Comparison of ENCODE assay signal across 18 mouse cellular contexts in genomic region chr1:53864046-53864445, GRCm38 (mm10).
"Had no signal": no experiment of that assay in that cellular context is flagged by ENCODE, and none has a peak within 500 bp of the region (broad histone marks: within the 10 kb centered on the region; RNA-seq: fewer than 3 reads in every experiment).

No protein-coding gene starts in this region.

- H3K4me3 ChIP-seq: liver, embryonic 15.5 days; lung, embryonic 15.5 days; megakaryocyte, embryonic 14.5 days; midbrain, embryonic 13.5 days; midbrain, embryonic 15.5 days; stomach, embryonic 15.5 days had no signal

- H3K9ac ChIP-seq: liver, embryonic 15.5 days; liver, postnatal 0 days; lung, embryonic 15.5 days; midbrain, embryonic 13.5 days; midbrain, embryonic 15.5 days; stomach, embryonic 15.5 days had no signal

- H3K9me3 ChIP-seq: liver, embryonic 15.5 days; lung, embryonic 15.5 days; megakaryocyte, embryonic 14.5 days; midbrain, embryonic 13.5 days; midbrain, embryonic 15.5 days; stomach, embryonic 15.5 days had no signal

- H3K4me1 ChIP-seq: liver, embryonic 15.5 days; lung, embryonic 15.5 days; midbrain, embryonic 13.5 days; midbrain, embryonic 15.5 days; stomach, embryonic 15.5 days had no signal

- H3K27ac ChIP-seq: liver, embryonic 15.5 days; lung, embryonic 15.5 days; macrophage; midbrain, embryonic 13.5 days; midbrain, embryonic 15.5 days; stomach, embryonic 15.5 days; stomach, postnatal 0 days had no signal

- H3K4me2 ChIP-seq: liver, embryonic 15.5 days; lung, embryonic 15.5 days; midbrain, embryonic 11.5 days; midbrain, embryonic 13.5 days; midbrain, embryonic 15.5 days; stomach, embryonic 15.5 days had no signal

- ATAC-seq: liver, postnatal 0 days; lung, postnatal 0 days; midbrain, embryonic 13.5 days; midbrain, embryonic 15.5 days had no signal

- H3K27me3 ChIP-seq: liver, embryonic 15.5 days; lung, embryonic 15.5 days; megakaryocyte, embryonic 14.5 days; midbrain, embryonic 13.5 days; midbrain, embryonic 15.5 days; stomach, embryonic 15.5 days had no signal

- DNase-seq: liver, postnatal 0 days; lung, adult 2 months; lung, postnatal 14 days; lung, postnatal 36 days; right cerebral cortex, postnatal 14 days; thymus, adult 2 months; thymus, postnatal 25 days; thymus, postnatal 4 days had no signal

- H3K36me3 ChIP-seq: liver, embryonic 15.5 days; lung, embryonic 15.5 days; midbrain, embryonic 13.5 days; midbrain, embryonic 15.5 days; stomach, embryonic 15.5 days had no signal
